Mouse (Mus musculus) small intestine, adult 2 months (tissue): Measurements from ENCODE around the gene Cyp4x1.

Source experiments
- CTCF ChIP-seq: fragments of 200-500 bp; IDR thresholded peaks from 2 replicates; pipeline ENCODE4 v1.5.1; 2012; ENCODE audit warnings: low read depth, mild to moderate bottlenecking, control low read depth, inconsistent platforms, low read length, moderate library complexity, mixed read lengths; ENCODE audit not compliant: insufficient replicate concordance, insufficient read length; ENCODE audit errors: extremely low read depth
- POLR2A ChIP-seq: fragments of 200-500 bp; IDR thresholded peaks from 2 replicates; pipeline ENCODE4 v1.6.1; 2012; ENCODE audit warnings: low read depth, mild to moderate bottlenecking, control low read depth, inconsistent platforms, low read length, moderate library complexity

GRCm38 (mm10) chr4:115174694-115175353, 40.7 kb upstream of the Cyp4x1 start:
- TF ChIP-seq CTCF: no peak
- TF ChIP-seq POLR2A: no peak
